Mouse (Mus musculus): Measurements from ENCODE around the gene Psma6. TPM values are rescaled to one million over a fixed set of nuclear protein-coding genes. Genes with fewer than 3 reads are reported as not detected.
A peak's percentile ranks its signal among the peaks of the same experiment; 100 is the strongest.

Gene Psma6
- total and polyA plus RNA-seq, 3 experiments, result 255 to 309 TPM; not detected in 1

GRCm38 (mm10) chr12:55449048-55449447 lies 65.0 kb downstream of the Psma6 start:
- peak; percentile 60 for DNase-seq (ENCODE audit: low read depth, low spot score)
- H3K36me3 ChIP-seq (ENCODE audit: control insufficient read depth in 1 of 2, insufficient read depth in 2 of 2, low read length in 2 of 2), result no peaks in the 10 kb centered on the region; a peak in 1 of 4 replicates
- H3K79me2 ChIP-seq (ENCODE audit: control insufficient read depth, insufficient read depth, low read length, poor library complexity), result no peaks in the 10 kb centered on the region
- no peaks in the 10 kb centered on the region for H3K4me1 ChIP-seq (ENCODE audit: control insufficient read depth in 1 of 2, insufficient read depth in 2 of 2, low read length in 2 of 2)
- TF ChIP-seq GABPA (IDR thresholded peaks at IDR 0.05; ENCODE audit: low read depth, low read length) (no peak), CHD2 (IDR thresholded peaks at IDR 0.05; ENCODE audit: low read length) (no peak), ETS1 (IDR thresholded peaks at IDR 0.05; ENCODE audit: low read depth, low read length) (no peak), MYB (IDR thresholded peaks at IDR 0.05; ENCODE audit: low read depth, low read length) (no peak), MEF2A (IDR thresholded peaks at IDR 0.05; ENCODE audit: extremely low read depth, insufficient replicate concordance, low read depth, low read length, poor library complexity, severe bottlenecking) (no peak), ZNF384 (IDR thresholded peaks at IDR 0.05; ENCODE audit: low read depth, low read length) (no peak), EP300 (IDR thresholded peaks at IDR 0.05; ENCODE audit: low read depth in 1 of 2, low read length in 2 of 2) (no peak)
- H3K27me3 ChIP-seq (ENCODE audit: control insufficient read depth in 1 of 2, insufficient read depth in 2 of 2, low read length in 2 of 2), result peaks cover 6 to 8% of the 10 kb centered on the region in 2 experiments
- H3K4me3 ChIP-seq (ENCODE audit: control insufficient read depth in 1 of 2, insufficient read depth in 1 of 2, low read depth in 2 of 2, low read length in 2 of 2), result no peak overlapping the region
- H3K9ac ChIP-seq (ENCODE audit: control insufficient read depth, low read depth, low read length, poor library complexity, severe bottlenecking), result no peak overlapping the region
- H3K27ac ChIP-seq (ENCODE audit: control insufficient read depth, low read depth, low read length), result no peak overlapping the region
- H3K9me3 ChIP-seq (replicated peaks; ENCODE audit: insufficient read depth, low read length), result no peaks in the 10 kb centered on the region

- no peak overlapping the region for H3K4me3 ChIP-seq (ENCODE audit: control insufficient read depth in 1 of 2, insufficient read depth in 1 of 2, low read depth in 2 of 2, low read length in 2 of 2)
- H3K27me3 ChIP-seq (ENCODE audit: control insufficient read depth in 1 of 2, insufficient read depth in 2 of 2, low read length in 2 of 2), result peaks cover 8 to 10% of the 10 kb centered on the region in 2 experiments
- no peak for DNase-seq (ENCODE audit: low read depth, low spot score)
- H3K79me2 ChIP-seq (ENCODE audit: control insufficient read depth, insufficient read depth, low read length, poor library complexity), result no peaks in the 10 kb centered on the region
- H3K9ac ChIP-seq (ENCODE audit: control insufficient read depth, low read depth, low read length, poor library complexity, severe bottlenecking), result no peak overlapping the region
- no peak overlapping the region for H3K27ac ChIP-seq (ENCODE audit: control insufficient read depth, low read depth, low read length)
- TF ChIP-seq E2F4 (IDR thresholded peaks at IDR 0.05; ENCODE audit: borderline replicate concordance, low read depth, low read length) (no peak), EP300 (IDR thresholded peaks at IDR 0.05; ENCODE audit: low read depth in 1 of 2, low read length in 2 of 2) (no peak), MAFK (IDR thresholded peaks at IDR 0.05; ENCODE audit: borderline replicate concordance, low read depth, low read length) (no peak), TCF12 (IDR thresholded peaks at IDR 0.05; ENCODE audit: low read depth, low read length) (no peak), JUND (IDR thresholded peaks at IDR 0.05; ENCODE audit: low read depth, low read length) (no peak), CHD2 (IDR thresholded peaks at IDR 0.05; ENCODE audit: low read length) (no peak), GABPA (IDR thresholded peaks at IDR 0.05; ENCODE audit: low read depth, low read length) (no peak), MXI1 (IDR thresholded peaks at IDR 0.05; ENCODE audit: low read depth, low read length) (no peak), USF1 (IDR thresholded peaks at IDR 0.05; ENCODE audit: low read depth, low read length) (no peak), KAT2A (conservative IDR thresholded peaks at IDR 0.05; ENCODE audit: low read depth, low read length) (no peak), HCFC1 (IDR thresholded peaks at IDR 0.05; ENCODE audit: low read depth, low read length) (no peak), ZMIZ1 (IDR thresholded peaks at IDR 0.05; ENCODE audit: low read depth, low read length) (no peak), MEF2A (IDR thresholded peaks at IDR 0.05; ENCODE audit: extremely low read depth, insufficient replicate concordance, low read depth, low read length, poor library complexity, severe bottlenecking) (no peak), BHLHE40 (IDR thresholded peaks at IDR 0.05; ENCODE audit: borderline replicate concordance, low read depth, low read length) (no peak), NRF1 (IDR thresholded peaks at IDR 0.05; ENCODE audit: insufficient read depth, low read depth, low read length, poor library complexity, severe bottlenecking) (no peak), SMC3 (IDR thresholded peaks at IDR 0.05; ENCODE audit: low read depth, low read length) (no peak), ZKSCAN1 (IDR thresholded peaks at IDR 0.05; ENCODE audit: low read depth, low read length) (no peak), POLR2A (IDR thresholded peaks at IDR 0.05; ENCODE audit: control insufficient read depth in 1 of 2, insufficient read depth in 1 of 2, low read depth in 1 of 2, low read length in 2 of 2, poor library complexity in 1 of 2) (no peak), GATA1 (IDR thresholded peaks at IDR 0.05; ENCODE audit: low read depth, low read length) (no peak)
- H3K36me3 ChIP-seq (ENCODE audit: control insufficient read depth in 1 of 2, insufficient read depth in 2 of 2, low read length in 2 of 2), result no peaks in the 10 kb centered on the region; a peak in 1 of 4 replicates
- H3K4me1 ChIP-seq (ENCODE audit: control insufficient read depth in 1 of 2, insufficient read depth in 2 of 2, low read length in 2 of 2), result no peaks in the 10 kb centered on the region
- no peaks in the 10 kb centered on the region for H3K9me3 ChIP-seq (replicated peaks; ENCODE audit: insufficient read depth, low read length)
Observed at GRCm38 (mm10) chr12:55450421-55450820, 66.4 kb downstream of the Psma6 start.

All from MEL (cell line).